Mouse (Mus musculus) myocyte (in vitro differentiated cells): ENCODE results near the gene Efhb. TPM values are rescaled to one million over a fixed set of nuclear protein-coding genes. Genes with fewer than 3 reads are reported as not detected.
A peak's percentile ranks its signal among the peaks of the same experiment; 100 is the strongest.

Experiments used
- H3K27me3 ChIP-seq: one replicate; pipeline ENCODE4 v1.6.1; 2011; ENCODE audit not compliant: control insufficient read depth, insufficient read depth, insufficient read length
- H3K36me3 ChIP-seq: one replicate; pipeline ENCODE4 v1.6.1; 2011; ENCODE audit not compliant: control insufficient read depth, insufficient read depth
- H3K4me2 ChIP-seq: one replicate; pipeline ENCODE4 v1.6.1; 2011; ENCODE audit warnings: low read depth, control low read depth
- H3K4me3 ChIP-seq: one replicate; pipeline ENCODE4 v1.5.1; 2011; ENCODE audit warnings: mild to moderate bottlenecking, control low read depth, moderate library complexity
- H3K79me2 ChIP-seq: one replicate; pipeline ENCODE4 v1.6.1; 2011; ENCODE audit not compliant: control insufficient read depth, insufficient read depth
- H3ac ChIP-seq: one replicate; pipeline ENCODE4 v1.6.1; 2011; ENCODE audit not compliant: control insufficient read depth, insufficient read length
- CEBPB ChIP-seq: IDR thresholded peaks from 2 replicates; pipeline ENCODE4 v1.6.1; 2011; ENCODE audit warnings: mild to moderate bottlenecking, moderate library complexity; ENCODE audit not compliant: poor library complexity, insufficient read depth, severe bottlenecking
- E2F4 ChIP-seq: IDR thresholded peaks from one replicate; pipeline ENCODE4 v1.6.1; 2011; ENCODE audit warnings: mild to moderate bottlenecking, control low read depth, moderate library complexity; ENCODE audit not compliant: insufficient read depth
- MAX ChIP-seq: IDR thresholded peaks from one replicate; pipeline ENCODE4 v1.6.1; 2011; ENCODE audit warnings: low read depth, mild to moderate bottlenecking, control low read depth
- MYOD1 ChIP-seq, 3 experiments: IDR thresholded peaks; one replicate each; pipeline ENCODE4 v1.6.1; 2011; ENCODE audit warnings: control low read depth in 2 of 3, low read depth in 2 of 3, mild to moderate bottlenecking in 2 of 3, moderate library complexity in 1 of 3; ENCODE audit not compliant: insufficient read length in 2 of 3, control insufficient read depth in 1 of 3
- MYOG ChIP-seq, 3 experiments: IDR thresholded peaks; one replicate each; pipeline ENCODE4 v1.6.1; 2011; ENCODE audit warnings: control low read depth in 2 of 3, low read depth in 2 of 3, mild to moderate bottlenecking in 2 of 3; ENCODE audit not compliant: insufficient read length in 2 of 3, control insufficient read depth in 1 of 3, insufficient read depth in 1 of 3
- POLR2A ChIP-seq: IDR thresholded peaks from one replicate; pipeline ENCODE4 v1.6.1; 2011; ENCODE audit warnings: low read depth, mild to moderate bottlenecking, control low read depth, moderate library complexity; ENCODE audit not compliant: insufficient read length
- POLR2AphosphoS2 ChIP-seq: IDR thresholded peaks from one replicate; pipeline ENCODE4 v1.6.1; 2011; ENCODE audit warnings: low read depth, control low read depth; ENCODE audit not compliant: insufficient read length
- REST ChIP-seq: IDR thresholded peaks from one replicate; pipeline ENCODE4 v1.6.1; 2011; ENCODE audit warnings: mild to moderate bottlenecking, control low read depth, moderate library complexity; ENCODE audit not compliant: insufficient read depth, insufficient read length
- SRF ChIP-seq: IDR thresholded peaks from one replicate; pipeline ENCODE4 v1.6.1; 2011; ENCODE audit warnings: low read depth; ENCODE audit not compliant: control insufficient read depth, insufficient read length
- TCF12 ChIP-seq: IDR thresholded peaks from one replicate; pipeline ENCODE4 v1.6.1; 2011; ENCODE audit warnings: mild to moderate bottlenecking, control low read depth; ENCODE audit not compliant: poor library complexity, insufficient read depth, severe bottlenecking
- TCF3 ChIP-seq: IDR thresholded peaks from one replicate; pipeline ENCODE4 v1.6.1; 2011; ENCODE audit warnings: low read depth, control low read depth; ENCODE audit not compliant: insufficient read length
- USF1 ChIP-seq: IDR thresholded peaks from one replicate; pipeline ENCODE4 v1.6.1; 2011; ENCODE audit warnings: low read depth, mild to moderate bottlenecking, control low read depth, moderate library complexity
- polyA plus RNA-seq: library from polyadenylated mRNA; unstranded; fragments of >200 nt; fragmentation: generic; extraction: Trizol; gene quantifications from one replicate; pipeline ENCODE4 v1.2.1, GENCODE M21; 2012; ENCODE audit warnings: missing spikeins

Gene Efhb
- polyA plus RNA-seq, 1 experiment: 0.01 TPM

DNA sequence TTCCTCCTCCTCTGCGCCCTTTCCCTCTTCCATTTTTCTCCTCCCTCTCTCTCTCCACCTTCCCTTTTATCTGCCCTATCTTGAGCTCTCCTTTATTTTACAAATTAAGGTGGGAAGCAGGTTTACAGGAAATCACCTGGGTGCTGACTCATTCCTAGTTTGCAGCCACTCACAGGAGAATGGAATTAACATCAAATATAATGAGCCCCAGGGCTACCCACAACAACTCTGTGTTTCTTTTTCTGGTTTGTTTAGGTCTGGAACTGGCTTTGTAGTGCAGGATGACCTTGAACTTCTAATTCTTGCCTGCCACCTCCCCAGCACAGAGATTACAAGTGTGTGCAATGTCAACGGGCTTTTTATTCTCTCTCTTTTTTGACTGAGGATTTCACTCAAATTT lies 7.0 kb downstream of the Efhb start:
- no peak overlapping the region for H3ac ChIP-seq
- H3K4me2 ChIP-seq: no peak overlapping the region
- H3K79me2 ChIP-seq: no peaks in the 10 kb centered on the region
- H3K27me3 ChIP-seq: no peaks in the 10 kb centered on the region
- TF ChIP-seq MYOD1 (IDR thresholded peaks at IDR 0.05; ENCODE audit: control insufficient read depth in 1 of 3, insufficient read length in 2 of 3, low read depth in 2 of 3): no peak
- TF ChIP-seq TCF3: no peak
- TF ChIP-seq REST: no peak
- TF ChIP-seq MYOG (IDR thresholded peaks at IDR 0.05; ENCODE audit: control insufficient read depth in 1 of 3, insufficient read depth in 1 of 3, insufficient read length in 2 of 3, low read depth in 2 of 3): no peak
- TF ChIP-seq USF1: no peak
- no peak for TF ChIP-seq E2F4
- TF ChIP-seq POLR2A: no peak
- no peak for TF ChIP-seq MAX
- TF ChIP-seq POLR2AphosphoS2: no peak
- TF ChIP-seq SRF: no peak
- TF ChIP-seq CEBPB: no peak
- TF ChIP-seq TCF12: no peak
- no peaks in the 10 kb centered on the region for H3K36me3 ChIP-seq
- H3K4me3 ChIP-seq: no peak overlapping the region

DNA sequence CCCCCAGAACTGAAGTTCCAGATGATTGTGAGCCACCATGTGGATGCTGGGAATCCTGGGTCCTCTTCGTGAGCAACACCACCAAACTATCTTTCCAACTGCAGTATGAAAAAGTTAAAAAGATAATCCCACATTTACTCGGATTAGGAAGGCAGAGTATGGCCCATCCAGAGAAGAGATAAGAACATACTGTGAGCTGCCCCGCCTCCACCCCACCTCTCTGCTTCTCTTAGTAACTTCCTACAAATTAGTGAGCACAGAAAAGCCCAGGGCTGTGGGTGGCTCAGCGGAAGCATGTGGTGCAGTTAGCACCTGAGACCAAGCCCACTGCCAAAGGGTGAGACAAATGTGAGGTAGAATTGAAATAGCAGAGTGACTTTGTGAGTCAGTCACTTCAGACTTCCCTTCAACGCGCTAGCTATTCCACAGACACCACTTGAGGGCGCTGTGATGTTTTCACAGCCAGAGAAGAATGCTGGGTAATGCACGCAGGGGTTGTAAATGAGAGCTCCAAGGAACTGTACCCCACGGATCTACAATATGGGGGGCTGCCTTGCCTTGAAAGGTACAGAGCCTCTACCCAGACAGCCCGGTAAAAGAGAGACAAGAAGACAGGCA lies 60.3 kb downstream of the Efhb start:
- Histone ChIP-seq H3K36me3 (no peaks in the 10 kb centered on the region), H3K79me2 (no peaks in the 10 kb centered on the region), H3K4me3 (no peak overlapping the region), H3K27me3 (no peaks in the 10 kb centered on the region), H3K4me2 (peak overlapping the region; percentile 12), H3ac (no peak overlapping the region)
- no peak for TF ChIP-seq REST
- TF ChIP-seq MYOD1 (IDR thresholded peaks at IDR 0.05; ENCODE audit: control insufficient read depth in 1 of 3, insufficient read length in 2 of 3, low read depth in 2 of 3): no peak
- TF ChIP-seq MYOG (IDR thresholded peaks at IDR 0.05; ENCODE audit: control insufficient read depth in 1 of 3, insufficient read depth in 1 of 3, insufficient read length in 2 of 3, low read depth in 2 of 3): no peak
- TF ChIP-seq SRF: no peak
- TF ChIP-seq E2F4: no peak
- TF ChIP-seq POLR2A: no peak
- no peak for TF ChIP-seq MAX
- TF ChIP-seq TCF3: no peak
- TF ChIP-seq TCF12: no peak
- TF ChIP-seq USF1: no peak
- TF ChIP-seq POLR2AphosphoS2: no peak
- no peak for TF ChIP-seq CEBPB

GRCm38 (mm10) chr17:53393201-53393600 lies 69.9 kb downstream of the Efhb start:
- no peaks in the 10 kb centered on the region for H3K27me3 ChIP-seq
- H3ac ChIP-seq: no peak overlapping the region
- TF ChIP-seq E2F4 (no peak), SRF (no peak), MYOG (IDR thresholded peaks at IDR 0.05; ENCODE audit: control insufficient read depth in 1 of 3, insufficient read depth in 1 of 3, insufficient read length in 2 of 3, low read depth in 2 of 3) (no peak), USF1 (no peak), POLR2A (no peak), POLR2AphosphoS2 (no peak), TCF3 (no peak), TCF12 (no peak), REST (no peak), CEBPB (no peak), MAX (no peak), MYOD1 (IDR thresholded peaks at IDR 0.05; ENCODE audit: control insufficient read depth in 1 of 3, insufficient read length in 2 of 3, low read depth in 2 of 3) (no peak)
- H3K4me2 ChIP-seq: no peak overlapping the region
- H3K4me3 ChIP-seq: no peak overlapping the region
- H3K79me2 ChIP-seq: no peaks in the 10 kb centered on the region
- no peaks in the 10 kb centered on the region for H3K36me3 ChIP-seq

- no peak overlapping the region for H3K4me3 ChIP-seq
- TF ChIP-seq MYOG (IDR thresholded peaks at IDR 0.05; ENCODE audit: control insufficient read depth in 1 of 3, insufficient read depth in 1 of 3, insufficient read length in 2 of 3, low read depth in 2 of 3): no peak
- no peak for TF ChIP-seq TCF12
- no peak for TF ChIP-seq USF1
- no peak for TF ChIP-seq CEBPB
- TF ChIP-seq POLR2AphosphoS2: no peak
- TF ChIP-seq POLR2A: no peak
- no peak for TF ChIP-seq TCF3
- no peak for TF ChIP-seq MYOD1 (IDR thresholded peaks at IDR 0.05; ENCODE audit: control insufficient read depth in 1 of 3, insufficient read length in 2 of 3, low read depth in 2 of 3)
- TF ChIP-seq SRF: no peak
- no peak for TF ChIP-seq REST
- TF ChIP-seq MAX: no peak
- no peak for TF ChIP-seq E2F4
Measured at GRCm38 (mm10) chr17:53389507-53389906, 73.6 kb downstream of the Efhb start.

More at GRCm38 (mm10) chr17:53389507-53389906, 73.6 kb downstream of the Efhb start:
- Histone ChIP-seq H3K27me3 (no peaks in the 10 kb centered on the region), H3ac (no peak overlapping the region), H3K4me2 (no peak overlapping the region), H3K79me2 (no peaks in the 10 kb centered on the region), H3K36me3 (no peaks in the 10 kb centered on the region)
